Mouse (Mus musculus) left cerebral cortex, postnatal 25 days (tissue): ENCODE measurements at regions not wholly inside any gene's neighbourhood (a gene's known extent, or its start where the extent isn't known, plus 50 kb on each side); places are given as distances from the start of the nearest gene placed in this dataset.

Experiments
- DNase-seq, 2 experiments: peaks; one replicate each; pipeline ENCODE4 v3.0.0; 2022; ENCODE audit warnings: low spot score in 2 of 2, mixed read lengths in 1 of 2
- intact Hi-C: fragments of 180-260 bp; cut with DNase I; formaldehyde crosslinking; loops from one replicate; pipeline ENCODE4 v1.15.1; 2025

DNA sequence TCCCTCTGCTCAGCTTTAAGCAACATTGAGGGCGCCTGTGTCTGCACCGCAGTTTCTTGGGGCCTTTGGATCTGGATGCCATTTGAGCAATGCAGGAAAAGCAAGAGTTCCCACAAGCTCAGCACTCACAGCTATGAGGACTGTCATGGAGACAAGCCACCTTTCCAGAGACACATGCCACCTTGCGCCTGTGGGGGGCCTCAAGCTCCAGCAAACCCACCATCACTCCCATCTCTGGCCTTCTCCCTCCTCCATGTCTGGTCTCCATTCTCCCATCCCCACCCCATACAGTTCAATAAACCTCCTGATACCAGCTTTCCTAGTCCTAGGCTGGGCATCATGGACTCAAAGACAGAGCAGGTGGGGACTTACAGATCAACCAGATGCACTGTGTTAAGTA is 97.8 kb downstream of the Wdr11 start:
- intact Hi-C loops: no loop called here

DNA sequence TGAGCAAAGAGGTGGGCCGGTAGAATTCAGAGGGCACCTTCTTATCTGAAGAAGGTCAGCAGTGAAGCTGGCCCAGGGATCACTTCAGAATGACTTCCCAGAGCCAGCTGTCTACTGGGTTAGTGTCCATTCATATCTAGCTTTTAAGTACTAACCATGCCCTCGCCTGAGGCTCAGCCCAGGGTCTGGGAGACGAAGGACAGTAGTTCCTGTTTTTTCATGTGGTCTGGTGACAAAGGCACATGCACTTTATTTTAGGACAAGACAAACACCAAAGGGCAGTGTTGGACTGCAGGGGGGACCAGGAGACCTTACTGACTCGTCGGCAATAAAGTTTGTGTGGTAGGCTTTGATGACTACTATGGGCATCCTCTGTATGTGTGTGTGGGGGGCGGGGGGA is 99.2 kb downstream of the Wdr11 start:
- no peak for DNase-seq
- intact Hi-C loops: no loop called here

More for the DNA sequence above, 97.8 kb downstream of the Wdr11 start:
- DNase-seq: no peak

DNA sequence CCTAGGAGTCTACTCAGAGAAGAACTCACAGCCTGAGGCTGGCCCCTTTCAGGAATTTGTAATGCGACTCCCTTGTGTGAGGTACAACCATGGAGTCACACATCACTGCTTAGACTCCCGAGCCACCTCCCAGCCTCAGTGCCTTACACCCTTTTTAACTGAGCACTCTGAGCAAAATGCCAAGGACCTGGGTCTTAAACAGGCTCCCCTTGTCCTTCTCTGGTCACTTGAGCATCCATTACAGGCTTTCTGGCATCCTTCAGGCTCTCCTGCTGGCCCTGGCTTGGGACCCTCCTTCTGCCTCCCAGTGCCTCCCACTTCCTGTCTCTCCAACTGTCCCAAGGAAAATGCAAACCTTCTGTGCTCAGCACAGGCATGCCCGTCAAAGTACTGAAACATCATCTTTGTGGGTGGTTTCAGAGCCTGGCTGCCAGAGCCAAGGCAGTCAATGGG is 100.0 kb downstream of the Wdr11 start:
- intact Hi-C loops: no loop called here
- DNase-seq: peak in 1 of 2 experiments; percentile 4

DNA sequence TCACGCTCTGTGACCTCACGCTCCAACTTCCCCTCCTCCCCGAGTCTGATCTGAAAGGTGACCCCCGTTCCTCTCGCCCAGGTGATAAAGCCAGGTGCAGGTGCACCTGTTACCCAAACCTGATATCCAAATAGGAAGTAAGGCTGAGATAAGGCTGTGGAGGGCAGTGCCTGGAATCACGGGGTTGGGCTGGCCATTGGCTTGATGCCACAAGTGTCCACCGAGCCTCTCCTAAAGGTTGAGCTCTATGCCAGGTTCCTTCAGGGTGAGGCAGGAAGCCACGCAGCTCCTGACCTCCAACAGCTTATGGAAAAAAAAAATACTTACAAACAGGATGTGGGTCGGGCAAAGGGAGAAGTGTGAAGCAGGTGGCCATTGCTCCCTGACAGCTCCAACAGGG is 102.0 kb downstream of the Wdr11 start:
- intact Hi-C loops: no loop called here
- DNase-seq: no peak

DNA sequence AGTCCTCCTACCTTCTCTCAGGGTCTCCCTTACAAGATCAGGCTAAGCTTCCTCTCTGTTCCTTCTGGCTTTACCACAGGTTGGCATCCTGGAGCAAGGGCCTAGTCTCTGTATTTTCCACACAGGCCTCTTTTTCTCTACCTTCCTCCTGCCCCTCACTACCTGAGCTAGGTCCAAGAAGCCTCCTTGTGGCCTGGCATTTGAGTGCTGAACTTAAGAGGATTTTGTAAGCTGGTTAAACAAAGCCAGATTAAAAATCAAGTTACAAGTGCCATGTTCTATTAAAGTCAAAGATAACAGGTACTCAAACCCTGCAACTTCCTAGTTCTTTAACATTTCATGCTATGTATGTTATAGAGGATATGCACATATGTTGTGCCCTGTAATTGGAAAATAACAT is 102.5 kb downstream of the Wdr11 start:
- no peak for DNase-seq
- intact Hi-C loops: no loop called here

DNA sequence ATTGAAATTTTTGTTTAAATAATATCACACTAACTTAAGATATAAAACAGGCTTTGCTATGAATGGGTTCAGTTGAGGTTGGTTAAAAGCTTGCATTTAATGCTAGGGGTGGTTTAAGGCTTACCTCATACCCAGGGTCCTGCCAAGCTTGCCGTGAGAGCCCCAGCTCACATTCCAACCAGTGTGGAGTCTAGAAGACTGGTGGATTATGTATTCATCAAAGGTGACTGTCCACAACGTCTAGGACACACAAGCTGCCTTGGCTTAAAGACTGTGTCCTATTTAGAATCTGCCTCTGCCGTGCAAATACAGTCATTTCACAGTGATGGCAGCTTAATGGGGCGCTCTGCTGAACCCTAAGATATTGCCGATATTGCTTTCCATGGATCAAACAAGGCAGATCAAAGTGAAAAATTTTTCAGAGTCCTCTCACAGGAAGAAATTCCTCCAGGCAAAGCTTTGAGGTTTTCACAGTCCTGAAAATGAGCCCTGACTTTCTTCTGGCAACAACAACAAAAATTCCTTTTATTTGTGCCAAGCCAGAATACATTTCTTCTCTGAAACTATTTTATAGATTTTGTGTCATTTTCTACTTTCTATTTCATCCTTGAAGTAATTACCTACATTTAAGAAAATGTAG is 108.4 kb downstream of the Wdr11 start:
- no peak for DNase-seq
- intact Hi-C loops: no loop called here

DNA sequence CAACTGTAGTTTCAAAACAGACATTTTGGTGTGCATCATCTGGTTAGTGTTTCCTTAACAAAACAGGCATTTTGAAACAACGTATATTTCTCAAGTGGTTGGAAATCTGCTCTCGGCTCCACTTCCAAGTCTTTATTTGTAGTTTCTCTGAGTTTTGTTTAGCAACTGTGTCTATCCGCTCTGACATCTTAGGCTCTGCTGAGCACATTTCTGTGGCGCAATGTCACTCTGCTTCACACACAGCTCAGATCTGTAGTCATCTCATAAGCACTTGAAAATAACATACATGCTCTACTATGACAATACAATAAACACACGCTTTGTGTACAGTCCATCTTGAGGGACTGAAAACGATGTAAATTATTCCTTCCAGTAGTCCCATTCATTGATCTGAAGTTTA is 135.9 kb downstream of the Wdr11 start:
- DNase-seq: no peak
- intact Hi-C loops: no loop called here

DNA sequence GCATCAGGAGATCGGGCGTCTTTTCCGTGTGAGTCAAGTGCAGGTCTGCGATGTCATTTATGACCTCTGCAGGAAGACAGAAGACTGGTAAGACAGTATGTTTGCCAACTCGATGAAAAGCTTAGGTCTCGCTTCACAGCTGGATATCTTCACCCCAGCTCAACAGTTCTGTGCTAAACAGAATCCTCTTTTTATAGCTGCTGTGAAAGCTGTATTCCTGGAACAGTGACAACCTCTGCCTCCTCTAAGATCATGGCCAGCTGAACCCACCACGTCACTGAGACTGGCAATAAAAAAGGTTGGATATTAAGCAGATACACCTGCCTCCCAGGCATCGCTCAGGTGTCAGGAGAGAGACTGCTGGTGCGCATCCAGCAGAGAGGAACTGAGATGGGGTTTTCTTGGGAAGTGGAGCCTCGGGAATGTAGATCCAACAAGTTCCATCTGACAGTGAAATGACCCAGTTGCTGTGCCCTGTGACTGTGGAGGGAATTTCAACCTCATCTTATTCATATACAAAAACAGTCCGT is 138.1 kb downstream of the Wdr11 start:
- no peak for DNase-seq
- intact Hi-C loops: no loop called here

DNA sequence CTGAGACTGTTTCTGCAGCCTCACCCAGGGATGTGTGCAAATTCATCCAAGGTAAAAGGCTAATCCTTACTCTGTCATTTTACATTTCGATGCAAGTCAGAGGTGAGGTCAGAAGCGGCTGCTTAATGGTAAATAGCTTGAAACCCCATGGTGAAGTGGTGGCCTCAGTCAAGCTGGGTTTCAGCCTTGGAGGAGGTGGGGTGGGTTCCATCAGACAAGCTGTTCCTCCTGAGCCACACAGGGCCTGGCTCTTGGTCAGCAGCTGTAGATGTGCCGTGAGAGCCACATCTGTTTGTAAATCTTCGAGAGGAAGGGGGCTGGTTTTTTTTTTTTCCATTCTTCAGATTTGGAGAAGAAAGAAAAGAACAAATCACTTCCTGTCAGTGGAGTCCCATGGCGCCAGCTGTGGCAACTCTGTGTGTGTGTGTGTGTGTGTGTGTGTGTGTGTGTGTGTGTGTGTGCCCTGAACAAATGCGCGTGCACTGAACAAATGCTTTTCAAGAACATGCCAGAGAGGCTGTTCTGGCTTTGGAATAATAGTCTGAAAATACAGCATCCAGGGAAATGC is 139.2 kb downstream of the Wdr11 start:
- no peak for DNase-seq
- intact Hi-C loops: no loop called here

DNA sequence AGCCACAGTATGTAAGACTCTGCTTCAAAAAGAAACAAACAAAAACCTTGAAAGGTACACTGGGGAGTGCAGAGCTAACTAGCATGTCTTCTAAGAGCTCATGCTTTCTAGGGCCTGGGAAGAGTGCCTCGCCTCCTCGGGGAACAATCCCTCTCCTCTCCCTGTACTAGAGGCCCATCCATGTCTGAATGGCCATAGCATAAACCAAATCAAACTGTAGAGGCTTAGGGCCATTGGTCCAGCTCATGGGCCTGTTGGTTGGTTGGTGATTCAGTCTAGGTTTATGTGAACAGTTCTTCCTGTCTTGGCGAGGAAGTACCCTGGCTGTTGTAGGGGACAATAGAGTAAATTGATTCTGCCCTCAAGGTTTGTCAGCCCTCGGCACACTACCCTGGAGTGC is 151.0 kb downstream of the Wdr11 start:
- no peak for DNase-seq
- intact Hi-C loops: no loop called here

DNA sequence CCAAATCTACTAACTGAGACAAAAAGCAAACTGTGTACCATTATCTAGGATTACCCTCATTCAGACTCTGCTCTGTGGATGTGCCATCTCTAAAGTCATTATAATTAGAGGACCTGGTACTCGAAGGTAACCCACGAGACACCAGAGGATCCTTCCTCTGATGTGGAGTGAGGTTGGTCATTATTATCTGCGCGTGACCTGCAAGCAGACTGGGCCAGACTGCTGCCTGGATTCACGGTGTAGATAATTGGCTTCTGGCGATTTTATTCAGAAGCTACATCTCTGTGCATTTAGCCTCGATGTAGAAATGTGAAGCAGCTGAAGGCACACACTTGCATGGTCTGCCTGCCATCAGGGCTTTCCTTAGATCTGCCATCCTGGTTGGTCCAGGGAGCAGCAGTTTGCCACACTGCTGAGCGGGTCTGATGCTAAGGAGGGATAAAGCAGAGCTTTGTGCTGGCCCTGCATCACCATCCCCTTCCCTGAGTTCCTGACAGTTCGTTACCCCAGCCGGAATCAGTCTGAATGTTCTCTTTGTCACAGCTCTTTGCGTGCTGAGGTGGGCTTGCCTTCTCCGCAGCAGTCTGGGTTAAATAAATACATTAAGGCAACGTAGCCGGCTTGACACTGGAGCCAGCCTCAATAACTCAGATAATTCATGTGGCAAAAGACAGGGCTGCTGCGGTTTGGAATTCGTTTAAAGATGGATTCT is 152.4 kb downstream of the Wdr11 start:
- intact Hi-C loops: no loop called here
- no peak for DNase-seq

DNA sequence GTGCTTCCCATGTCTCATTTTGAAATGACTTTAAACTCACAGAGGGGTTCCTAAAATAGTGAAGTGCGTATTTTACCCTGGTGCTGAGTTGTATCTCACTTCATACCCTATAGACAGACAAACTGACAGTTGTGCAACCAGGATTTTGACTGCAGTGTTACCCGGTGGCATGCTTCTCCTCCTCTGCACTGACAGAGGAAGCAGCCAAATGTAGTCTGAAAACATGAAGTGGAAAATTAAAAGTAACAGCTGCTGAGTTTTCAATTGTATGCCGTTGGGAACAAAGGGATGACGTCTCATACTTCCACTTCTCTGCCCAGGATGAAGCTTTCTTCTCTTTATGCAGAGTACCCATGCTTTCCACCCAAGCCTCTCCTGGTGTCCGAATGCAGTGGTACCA is 155.0 kb downstream of the Wdr11 start:
- no peak for DNase-seq

DNA sequence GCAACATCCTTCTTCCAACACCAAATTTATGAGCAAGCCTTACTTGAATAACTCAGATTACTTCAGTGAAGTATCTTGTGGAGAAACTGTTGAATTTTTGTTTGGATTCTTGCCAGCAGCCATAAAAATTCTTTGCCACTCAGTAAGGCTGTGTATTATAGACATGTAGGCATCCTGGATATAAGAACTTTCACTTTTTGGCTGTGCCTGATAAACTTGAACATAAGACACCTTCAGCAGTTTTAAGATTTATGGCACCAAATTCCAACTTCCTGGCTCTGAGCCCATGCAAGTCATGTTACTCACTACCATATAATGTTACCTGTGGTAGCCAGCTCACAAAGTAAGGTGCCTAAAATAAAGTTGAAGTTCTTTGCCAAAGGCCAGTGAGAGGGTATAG is 159.3 kb downstream of the Wdr11 start:
- no peak for DNase-seq
- intact Hi-C loops: no loop called here

More for the DNA sequence above, 155.0 kb downstream of the Wdr11 start:
- intact Hi-C loops: no loop called here

DNA sequence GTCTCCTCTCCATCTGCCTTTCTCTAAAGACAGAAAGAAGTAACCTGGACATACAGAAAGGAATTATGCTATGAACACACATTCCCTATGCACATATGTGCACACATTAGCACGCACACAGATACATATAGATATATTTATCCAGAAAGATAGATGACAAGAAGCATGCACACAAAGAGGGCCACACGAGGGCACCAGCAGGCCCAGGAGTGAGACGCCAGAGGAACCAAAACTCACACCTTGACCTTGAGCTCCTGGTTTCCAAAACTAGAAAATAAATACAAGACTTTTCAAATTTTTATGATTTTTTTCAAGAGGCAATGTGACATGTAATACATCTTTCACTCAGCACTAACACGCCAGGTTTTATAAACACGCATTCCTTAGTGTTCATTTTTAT is 163.1 kb downstream of the Wdr11 start:
- DNase-seq: no peak
- intact Hi-C loops: no loop called here

DNA sequence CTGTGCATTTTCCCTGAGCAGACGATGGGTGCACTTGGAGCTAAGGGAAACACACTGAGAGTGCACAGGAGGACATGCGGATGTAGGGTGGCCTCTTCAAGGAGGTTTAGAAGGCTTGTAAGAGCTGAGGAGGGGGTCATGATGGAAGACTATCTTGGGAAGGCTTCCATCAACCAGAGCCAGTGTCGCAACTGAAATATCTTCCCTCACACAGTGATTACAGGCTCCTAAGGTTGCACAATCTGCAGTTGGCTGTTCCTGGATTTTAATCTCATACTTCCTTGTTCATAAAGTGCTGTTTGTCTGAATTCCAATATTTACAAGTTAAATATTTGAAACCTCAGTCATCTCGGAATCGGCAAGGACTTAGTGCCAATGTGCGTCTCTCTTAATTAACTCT is 164.5 kb downstream of the Wdr11 start:
- intact Hi-C loops: no loop called here

DNA sequence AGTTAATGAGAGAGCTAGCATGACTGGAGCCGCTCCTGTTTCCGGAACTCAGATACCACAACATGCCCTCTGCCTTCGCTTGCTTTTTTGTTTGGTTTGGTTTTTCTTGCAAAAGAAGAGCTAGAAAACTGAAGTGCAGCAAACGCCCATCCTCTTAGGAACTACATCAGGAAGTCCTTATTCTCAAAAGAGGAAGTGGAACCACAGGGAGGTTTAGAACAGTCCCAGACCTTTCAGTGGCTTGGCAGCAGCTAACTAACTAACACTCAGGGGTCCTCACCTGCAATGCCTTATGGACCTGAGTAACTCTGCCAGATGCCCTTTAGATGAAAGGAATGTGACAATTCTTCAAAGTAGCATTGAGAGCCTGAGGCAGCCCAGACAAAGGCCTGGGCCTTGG is 168.2 kb downstream of the Wdr11 start:
- DNase-seq: no peak
- intact Hi-C loops: no loop called here

More for the DNA sequence above, 164.5 kb downstream of the Wdr11 start:
- no peak for DNase-seq

DNA sequence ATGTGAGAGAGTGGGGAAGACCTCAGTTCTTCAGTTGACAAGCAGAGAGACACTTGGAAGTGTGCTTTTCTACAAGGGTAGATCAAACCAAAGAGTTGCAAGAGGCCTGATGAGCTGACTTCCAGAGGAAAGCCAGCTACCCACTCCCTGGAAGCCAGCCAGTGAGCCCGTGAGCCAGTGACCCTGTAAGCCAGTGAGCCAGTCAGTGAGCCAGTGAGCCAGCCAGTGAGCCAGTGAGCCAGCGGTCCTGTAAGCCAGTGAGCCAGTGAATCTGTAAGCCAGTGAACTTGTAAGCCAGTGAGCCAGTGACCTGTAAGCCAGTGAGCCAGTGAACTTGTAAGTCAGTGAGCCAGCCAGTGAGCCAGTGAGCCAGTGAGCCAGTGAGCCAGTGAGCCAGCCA is 168.7 kb downstream of the Wdr11 start:
- intact Hi-C loops: no loop called here
- DNase-seq: no peak

DNA sequence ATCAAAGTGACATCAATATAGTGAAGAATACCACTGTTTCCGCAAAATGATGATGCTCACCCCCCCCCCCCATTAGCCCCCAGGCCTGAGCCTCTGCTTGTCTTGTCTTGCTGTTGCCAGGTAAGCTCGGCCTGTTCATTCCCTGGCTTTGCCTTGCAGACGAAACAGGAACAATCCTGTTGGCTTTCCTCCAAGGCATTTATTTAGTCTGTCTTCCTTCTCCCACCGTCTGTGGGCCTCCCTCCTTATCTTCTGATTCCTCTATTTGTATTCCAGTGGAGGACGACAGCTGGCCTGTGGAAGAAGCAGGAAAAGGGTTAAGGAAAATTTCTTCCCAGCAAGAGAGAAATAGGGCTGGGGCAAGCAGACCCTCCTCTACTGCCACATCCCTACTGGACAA is 172.1 kb downstream of the Wdr11 start:
- intact Hi-C loops: no loop called here
- DNase-seq: no peak

DNA sequence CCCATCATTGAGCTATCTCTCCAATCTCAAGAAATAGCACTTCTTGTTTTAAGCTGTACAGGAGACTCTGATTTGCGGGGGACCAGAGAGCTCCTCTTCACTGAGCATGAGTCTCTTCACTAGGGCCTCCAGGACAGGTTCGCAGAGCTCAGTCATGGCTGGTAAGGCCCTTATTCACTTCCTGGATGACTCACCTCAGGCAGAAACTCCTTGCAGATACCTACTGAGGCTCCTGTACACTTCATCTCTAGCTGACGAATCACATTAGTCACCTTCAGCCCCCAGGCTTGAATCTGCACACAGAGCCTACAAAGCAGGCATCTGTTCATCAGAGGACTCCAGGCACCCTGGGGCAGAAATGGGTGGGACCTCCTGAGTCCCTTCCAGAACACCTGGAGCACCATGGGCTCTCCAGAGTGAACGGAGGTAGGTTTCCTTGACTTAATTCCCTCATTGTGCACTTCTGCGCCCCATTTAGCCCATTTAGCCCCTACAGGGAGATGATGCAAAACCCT is 172.8 kb downstream of the Wdr11 start:
- intact Hi-C loops: no loop called here

DNA sequence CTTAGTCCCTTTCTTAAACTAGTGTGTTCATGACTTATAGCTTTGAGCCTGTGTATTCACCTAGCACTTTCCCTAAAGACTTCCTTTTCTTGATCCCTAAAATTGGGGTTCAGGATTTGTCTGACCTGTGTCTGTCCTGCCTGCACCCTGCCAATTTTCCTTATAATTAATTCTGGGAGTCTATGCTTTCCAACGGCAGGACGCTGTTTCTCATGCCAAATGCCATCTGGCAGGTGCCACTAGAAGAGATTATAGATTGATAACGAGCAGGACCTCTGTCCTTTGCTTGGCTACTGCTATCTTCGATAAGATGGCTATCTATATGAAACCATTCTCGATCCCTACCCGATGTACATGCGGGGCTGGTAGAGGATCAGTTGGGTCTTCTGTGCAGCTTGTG is 174.0 kb downstream of the Wdr11 start:
- intact Hi-C loops: no loop called here
- no peak for DNase-seq

More for the DNA sequence above, 172.8 kb downstream of the Wdr11 start:
- DNase-seq: no peak
